Mouse (Mus musculus) regulatory T cell (primary cell): Measurements from ENCODE around the gene Kcne1.

Experiments
- in situ Hi-C: fragments of 300-600 bp; cut with MboI, MseI; formaldehyde crosslinking; loops from one replicate; pipeline ENCODE4 v1.15.1; 2025; ENCODE audit warnings: high pct_unique_total_duplicates

Kcne1 gene

DNA sequence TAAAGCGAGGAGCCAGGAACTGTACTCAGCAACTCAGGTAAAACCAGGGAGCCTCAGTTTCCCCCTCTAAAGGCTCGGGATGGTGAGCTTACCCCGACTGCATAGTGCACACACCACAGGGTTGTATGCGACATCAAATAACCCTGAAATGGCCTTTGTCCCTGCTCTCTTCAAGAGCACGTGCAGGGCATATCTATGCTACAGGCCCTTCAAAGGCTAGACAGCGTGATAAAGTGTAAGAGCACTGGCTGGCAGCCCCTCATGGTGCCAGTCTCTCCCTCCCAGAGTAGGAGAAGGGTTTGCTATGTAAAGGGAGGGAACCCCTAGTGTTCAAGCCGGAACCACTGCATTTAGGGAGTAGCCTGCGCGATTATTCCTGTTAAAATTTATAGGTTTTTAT lies 2.2 kb downstream of the Kcne1 start:
- in situ Hi-C loops, result no loop called here

DNA sequence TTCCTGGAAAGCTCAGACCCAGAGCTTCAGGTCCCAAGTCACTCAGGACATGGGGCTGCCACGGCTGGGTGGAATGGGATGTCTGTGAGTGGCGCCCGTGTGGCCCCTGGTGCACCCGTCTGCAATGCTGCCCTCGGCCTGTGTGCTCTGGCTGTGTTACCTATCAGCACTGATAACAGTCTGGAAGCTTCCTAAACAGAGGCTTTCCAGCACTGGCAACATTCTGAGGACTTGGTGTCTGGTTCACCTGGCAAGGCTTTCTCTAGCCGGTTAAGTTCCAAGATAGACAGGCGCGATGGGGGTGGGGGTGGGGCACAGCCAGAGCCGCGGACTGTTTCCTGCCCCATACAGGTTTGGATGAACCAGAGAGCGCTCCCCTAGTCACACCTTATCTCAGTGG lies 3.3 kb downstream of the Kcne1 start:
- in situ Hi-C loops, result no loop called here

DNA sequence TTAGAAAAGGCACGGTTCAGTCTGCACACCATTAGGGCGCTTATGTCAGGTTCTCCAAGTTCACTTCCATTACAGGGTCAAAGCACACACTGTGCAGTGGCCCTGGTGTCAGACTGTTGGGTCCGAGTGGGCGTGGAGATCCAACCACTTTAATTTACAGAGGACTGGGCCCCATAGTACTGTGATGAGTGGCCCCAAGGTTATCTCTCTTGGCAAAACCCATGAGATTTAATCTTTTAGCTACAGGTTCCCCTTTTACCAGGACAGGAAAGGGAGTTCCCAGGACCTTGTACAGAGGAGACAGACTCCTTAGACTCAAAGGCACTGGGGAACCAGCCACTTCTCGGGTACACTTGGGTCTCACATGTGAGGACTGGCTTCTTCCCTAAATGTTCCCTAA lies 3.9 kb downstream of the Kcne1 start:
- in situ Hi-C loops, result no loop called here

DNA sequence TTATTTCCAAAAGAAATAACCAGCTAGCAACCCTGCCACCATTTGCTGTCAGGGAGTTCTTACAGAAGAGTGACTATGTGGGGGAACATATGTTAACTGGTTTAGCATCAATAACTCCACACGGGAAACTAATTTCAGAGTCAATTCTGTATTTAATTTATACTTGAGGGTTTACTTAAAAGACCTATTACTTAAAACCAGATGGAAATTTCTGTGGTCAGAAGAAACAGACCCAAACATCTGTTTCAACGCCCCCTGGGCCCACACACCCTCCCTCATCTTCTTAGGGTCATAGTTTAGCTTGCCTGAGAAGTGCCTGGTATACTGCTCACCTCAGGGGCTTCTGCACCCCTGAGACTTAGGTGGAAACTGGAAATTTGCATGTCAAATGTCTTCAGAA lies 5.4 kb downstream of the Kcne1 start:
- in situ Hi-C loops, result no loop called here

DNA sequence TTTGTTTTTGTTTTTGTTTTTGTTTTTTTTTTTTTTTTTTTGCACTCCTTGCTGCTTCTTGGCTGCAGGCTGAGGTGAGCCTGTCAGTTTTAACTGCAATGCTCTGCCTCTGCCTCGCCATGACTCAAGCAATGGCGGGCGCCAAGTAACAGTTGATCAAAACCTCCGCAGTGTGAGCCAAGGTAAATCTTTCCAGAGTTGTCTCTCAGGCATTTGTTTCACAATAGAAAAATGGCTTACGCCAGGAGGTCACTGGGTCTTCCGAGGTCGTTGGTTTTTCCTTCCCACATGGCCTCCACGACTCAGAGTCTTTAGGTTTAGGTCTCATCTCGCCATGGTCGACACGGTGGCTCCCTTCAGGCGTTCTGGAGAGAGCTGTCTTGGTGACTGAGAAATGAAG lies 6.0 kb downstream of the Kcne1 start:
- in situ Hi-C loops, result no loop called here

DNA sequence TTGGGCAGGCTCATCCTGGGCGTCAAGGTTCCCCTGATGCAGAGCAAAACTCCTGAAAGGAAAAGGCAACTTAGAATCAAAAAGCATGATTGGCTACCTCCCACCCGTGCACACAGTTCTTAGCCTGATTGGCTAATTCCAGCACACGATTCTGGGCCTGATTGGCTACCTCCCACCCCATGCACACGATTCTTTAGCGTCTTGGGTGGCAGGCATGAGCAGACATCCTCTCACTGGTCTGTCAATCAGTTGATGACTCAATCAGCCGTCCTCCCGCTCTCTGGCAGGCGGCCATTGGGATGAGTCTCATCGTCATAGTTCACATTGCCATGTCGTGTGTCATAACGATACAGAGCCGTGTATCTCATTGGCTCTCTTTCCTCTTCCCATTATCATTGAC lies 10.3 kb downstream of the Kcne1 start:
- in situ Hi-C loops, result no loop called here

DNA sequence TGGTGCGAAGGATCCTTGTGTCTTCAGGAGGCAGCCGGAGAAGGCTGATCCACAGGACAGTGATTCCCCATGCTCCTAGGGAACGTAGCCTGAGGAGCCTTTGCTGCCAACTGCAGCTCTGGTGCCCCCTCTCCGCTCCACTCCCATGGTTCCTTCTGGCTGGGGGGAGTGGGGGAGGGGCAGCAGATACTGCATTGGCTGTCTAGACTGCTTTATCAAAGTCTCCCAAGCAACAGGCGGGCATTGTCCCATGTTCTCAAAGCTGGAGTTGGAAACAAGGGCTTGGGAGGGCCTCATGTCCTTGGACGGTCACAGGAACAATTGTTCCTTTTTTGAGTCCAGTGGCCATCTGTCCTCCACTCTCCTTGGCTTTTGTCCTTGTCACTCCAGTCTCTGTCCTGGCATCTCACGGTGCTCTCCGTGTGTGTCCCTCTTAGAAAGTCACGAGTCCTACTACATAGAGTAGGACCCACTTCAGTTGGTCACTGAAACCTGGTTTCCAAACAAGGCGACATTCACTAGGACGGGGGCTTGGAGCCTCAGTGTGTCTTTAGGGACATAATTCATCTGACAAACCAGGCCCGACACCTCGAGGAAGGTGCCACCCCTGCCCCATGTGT lies 12.9 kb downstream of the Kcne1 start:
- in situ Hi-C loops, result no loop called here

DNA sequence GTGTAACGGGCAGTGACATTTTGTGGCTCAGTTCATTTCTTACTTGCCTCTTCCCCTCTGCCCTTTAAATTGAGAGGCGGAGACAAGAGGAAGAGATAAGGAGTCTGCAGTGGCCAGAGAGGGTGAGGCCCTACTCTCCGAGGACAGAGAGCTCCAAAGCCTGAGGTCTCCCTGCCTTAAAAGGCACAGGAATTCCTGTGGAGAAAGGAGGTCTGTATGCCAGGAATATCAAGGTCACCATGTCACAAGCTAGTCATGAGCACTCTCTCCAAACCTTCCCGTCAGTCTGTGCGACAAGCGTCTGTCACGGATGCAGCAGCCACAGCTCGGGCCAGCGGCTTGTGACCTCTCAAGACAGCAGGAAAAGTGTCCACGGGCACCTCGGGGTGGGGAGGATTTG lies 14.1 kb downstream of the Kcne1 start:
- in situ Hi-C loops, result no loop called here

DNA sequence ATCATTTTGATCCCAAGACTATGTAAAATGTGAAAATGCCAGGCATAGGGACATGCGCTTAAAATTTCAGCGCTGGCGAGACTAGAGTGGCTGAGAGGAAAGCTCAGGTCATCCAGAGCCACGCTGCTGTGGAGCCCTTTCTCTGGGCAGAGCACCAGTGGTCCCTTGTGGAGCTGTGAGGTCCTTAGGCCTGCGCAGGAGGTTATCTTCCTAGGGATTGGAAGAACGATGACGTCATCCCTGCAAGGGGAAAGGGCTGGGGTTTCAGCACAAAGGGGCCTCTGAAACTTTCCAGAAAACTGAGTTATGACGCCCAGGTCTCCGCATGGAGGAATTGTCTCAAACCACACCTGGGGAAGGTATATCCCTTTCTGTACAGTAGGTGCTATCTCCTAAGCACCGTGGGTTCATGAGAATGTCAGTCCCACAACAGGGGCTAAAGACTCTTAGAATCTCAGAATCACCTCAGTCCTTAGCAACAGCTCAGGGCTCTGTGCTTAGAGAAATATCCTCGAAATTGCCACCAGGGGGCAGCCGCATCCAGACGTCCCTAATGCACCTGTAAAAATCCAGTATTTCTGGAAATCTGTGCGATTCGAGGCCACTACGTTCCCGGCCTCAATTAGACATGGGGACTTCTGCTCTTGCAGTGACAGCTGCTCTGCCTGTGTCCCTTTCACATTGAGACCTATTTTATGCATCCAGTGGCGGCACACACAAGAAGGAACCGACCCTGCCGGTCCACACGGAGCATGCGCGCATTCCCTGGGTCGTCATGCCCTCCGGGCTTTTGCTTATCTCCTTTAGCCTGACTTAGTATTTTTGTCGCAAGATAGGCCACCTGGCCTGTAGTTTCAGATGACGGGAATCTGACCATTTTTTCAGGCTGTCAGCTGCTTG lies 18.4 kb downstream of the Kcne1 start:
- in situ Hi-C loops, result no loop called here

DNA sequence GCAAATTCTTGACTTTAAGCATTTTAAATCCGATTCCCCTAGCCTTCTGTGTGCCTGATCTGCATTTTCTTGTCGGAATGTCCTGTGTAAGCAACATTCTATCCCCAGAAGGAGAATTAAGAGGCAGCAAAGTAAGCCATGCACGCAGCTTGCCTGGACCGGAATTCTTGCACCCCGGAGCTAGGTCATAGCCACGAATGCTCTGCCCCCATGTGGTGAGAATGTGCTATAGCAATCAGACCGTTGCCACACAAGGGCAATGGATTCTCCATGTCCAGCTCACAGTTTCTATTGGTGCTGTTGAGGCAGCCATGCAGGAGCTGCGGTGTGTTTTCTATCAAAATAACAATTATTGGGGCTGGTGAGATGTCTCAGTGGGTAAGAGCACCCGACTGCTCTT lies 23.0 kb downstream of the Kcne1 start:
- in situ Hi-C loops, result loop anchor here (10.0 kb wide), 1 partner anchor 119 kb away; no protein-coding TSS in a partner anchor

DNA sequence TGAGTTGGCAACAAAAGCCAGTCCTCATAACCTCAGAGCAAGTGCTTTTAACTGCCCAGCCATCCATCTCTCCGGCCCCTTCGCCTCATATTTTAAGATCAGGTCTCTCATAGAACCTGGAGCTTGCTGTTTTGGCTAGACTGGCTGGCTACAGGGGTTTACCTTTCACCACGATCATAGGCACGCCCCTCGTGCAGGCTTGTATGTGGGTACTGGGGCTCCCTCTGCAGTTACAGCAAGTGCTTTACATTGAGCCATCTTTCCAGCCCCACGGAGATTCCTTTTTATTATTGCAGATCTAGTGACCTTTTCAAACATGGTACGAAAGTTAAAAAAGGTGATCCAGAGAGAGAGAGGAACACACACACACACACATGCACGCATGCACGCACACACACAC lies 24.7 kb downstream of the Kcne1 start:
- in situ Hi-C loops, result loop anchor here (10.0 kb wide), 1 partner anchor 120 kb away; no protein-coding TSS in a partner anchor

DNA sequence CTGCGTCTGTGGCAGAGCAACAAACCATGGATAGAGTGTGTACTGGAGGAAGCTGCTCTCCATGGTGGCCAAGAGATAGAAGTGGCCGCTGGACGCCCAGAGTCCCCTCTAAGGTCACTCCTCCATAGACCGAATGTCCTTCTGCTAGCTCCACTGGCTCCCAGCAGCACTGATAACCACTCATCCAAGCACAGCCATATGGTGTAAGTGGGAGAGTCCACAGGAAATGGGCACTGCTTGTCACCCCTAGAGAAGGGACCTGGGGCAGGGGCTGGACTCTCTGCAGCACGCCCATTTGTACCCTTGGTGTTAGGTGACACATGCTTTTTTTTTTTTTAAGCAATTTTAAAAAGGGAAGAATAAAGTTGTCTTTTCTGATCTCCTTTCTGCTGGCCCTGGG lies 28.3 kb downstream of the Kcne1 start:
- in situ Hi-C loops, result loop anchor here (10.0 kb wide), 1 partner anchor 124 kb away; no protein-coding TSS in a partner anchor

DNA sequence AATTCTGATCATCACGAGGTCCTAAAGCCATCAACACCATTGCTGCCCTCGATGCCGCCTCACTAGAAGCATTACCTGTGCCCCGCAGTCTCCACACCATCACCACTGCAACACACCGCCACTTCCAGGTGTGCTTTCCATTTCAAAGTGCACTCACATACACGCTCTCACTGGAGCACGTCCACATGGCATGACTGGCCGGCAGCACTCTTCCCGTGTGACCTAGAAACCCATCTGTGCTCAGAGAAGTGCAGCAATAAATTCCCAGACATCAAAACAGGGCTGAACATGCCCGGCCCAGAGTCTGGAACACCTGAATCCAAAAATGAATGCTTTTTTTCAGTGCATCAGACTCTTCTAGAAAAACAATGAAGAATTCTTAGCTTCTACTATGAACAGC lies 31.4 kb downstream of the Kcne1 start:
- in situ Hi-C loops, result no loop called here

DNA sequence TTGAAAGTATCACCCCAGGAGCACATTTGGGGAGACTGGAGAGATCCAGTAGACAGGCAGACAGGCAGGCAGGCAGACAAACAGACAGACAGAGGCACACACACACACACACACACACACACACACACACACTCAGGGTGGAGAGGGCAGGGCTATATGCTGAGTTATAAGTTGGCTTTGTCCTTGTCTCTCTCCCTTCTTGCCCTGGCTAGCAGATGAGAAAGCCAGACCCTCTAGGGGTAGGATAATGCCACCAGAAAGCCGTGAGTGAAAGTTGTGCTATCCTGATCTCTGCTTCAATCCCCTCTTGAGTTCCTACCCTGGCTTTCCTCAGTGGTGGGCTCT lies 34.2 kb downstream of the Kcne1 start:
- in situ Hi-C loops, result no loop called here

DNA sequence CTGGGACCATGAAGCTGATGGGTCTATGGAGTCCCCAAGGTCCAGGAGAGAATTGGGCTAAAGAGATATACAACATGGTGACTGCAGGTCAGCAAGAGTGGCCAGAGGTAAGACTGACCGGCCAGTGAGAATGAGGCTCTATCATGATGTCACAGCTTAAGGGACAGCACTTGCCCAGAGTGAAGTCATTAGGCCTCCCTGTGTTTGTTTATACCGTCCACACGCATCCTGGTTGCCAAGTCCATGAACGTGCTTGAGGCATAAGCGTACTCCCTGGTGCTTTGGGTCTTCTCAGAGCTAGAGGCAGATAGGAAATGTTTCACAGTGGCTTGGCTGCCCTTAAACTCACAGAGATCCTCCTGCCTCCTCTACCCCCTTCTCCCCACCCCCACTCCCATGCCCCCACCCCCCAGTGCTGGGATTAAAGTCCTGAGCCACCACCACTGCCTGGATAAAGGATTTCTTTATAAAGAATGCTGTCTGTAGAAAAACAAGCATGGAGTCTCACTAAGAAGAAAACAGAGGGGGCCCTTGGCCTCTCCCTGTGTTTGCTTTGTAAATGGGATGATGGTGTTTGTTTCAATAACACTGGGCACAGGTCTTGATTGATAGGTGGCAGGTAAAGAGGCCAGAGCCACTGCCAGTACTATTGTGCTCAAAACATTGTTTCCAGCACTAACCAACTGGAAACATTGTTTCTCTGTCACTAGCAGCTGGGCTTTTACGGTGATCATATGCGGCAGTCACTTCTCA lies 34.8 kb downstream of the Kcne1 start:
- in situ Hi-C loops, result no loop called here

DNA sequence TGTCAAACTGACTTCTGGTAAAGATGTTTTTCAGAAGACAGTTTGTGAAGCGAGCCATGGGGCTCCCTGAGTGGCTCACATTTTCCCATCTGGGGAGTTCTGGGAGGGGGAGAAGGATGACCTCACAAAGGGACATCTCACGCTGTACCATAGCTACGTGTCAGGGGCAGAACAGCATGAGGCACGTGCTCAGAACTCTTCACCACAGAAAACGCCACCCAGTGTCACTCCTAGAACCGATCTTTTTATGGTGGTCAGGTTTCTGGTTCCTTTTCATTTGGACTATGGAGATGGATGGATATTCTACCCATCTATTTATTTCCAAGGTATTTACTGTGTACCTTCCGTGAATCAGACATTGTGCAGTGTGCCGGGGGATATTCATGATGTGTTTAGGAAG lies 37.9 kb downstream of the Kcne1 start, which contains the start of gene Fam243:
TSS of gene Fam243 (minus strand) at position 101 of the 400 bp plus-strand sequence.
- in situ Hi-C loops, result no loop called here

DNA sequence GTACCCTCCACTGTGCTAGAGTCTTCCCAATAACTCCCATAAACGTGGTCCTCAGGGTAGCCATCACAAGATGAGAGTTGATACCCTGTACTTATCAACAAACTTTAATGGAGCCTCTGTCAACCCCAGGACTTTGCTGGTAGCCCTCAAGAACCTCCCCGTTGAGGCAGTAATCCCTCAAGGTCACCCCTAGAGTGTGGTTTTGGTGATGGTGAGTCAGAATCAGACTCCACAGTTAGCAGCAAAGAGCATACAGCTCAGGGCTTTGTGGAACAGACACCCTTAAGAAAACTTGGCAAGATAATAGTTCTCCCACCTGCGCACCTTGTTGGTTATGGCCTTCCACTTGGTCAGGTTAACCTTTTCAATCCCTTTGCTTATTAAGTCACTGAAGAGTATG lies 38.9 kb downstream of the Kcne1 start:
- in situ Hi-C loops, result no loop called here

DNA sequence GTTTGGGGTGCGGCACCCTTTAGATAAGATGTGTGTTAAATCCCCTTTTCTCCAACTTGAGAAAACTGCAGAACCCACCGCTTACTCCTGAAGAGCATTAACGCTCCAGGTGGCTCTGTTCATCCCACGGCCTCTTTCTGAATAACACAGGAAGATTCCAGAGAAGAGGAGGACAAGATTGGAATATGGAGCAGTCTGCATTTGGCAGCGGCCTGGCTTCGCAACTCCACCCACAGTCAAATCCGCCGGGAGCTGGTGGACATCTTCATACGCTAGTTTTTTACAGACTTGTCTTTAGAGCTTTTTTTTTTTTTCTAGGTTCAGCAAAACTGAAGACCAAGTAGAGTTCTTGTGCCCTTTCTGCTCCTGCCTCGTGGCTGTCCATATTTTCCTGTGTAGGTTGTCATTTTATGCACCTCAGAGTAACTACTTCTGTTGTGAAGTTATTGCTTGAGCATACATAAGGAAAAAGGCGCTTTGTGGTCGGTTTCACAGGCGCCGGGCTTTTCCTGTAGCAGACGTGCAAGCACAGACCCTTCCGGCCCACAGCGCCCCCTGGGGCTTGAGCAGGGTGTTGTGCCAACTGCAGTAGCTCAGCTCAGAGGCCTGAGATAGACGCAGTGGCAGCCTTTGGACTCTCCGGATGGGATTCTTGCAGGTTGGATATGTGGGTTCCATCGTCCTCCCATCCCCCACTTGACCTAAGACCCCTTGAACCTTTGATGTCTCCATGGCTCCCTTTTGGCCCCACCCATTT lies 39.7 kb downstream of the Kcne1 start:
- in situ Hi-C loops, result no loop called here

DNA sequence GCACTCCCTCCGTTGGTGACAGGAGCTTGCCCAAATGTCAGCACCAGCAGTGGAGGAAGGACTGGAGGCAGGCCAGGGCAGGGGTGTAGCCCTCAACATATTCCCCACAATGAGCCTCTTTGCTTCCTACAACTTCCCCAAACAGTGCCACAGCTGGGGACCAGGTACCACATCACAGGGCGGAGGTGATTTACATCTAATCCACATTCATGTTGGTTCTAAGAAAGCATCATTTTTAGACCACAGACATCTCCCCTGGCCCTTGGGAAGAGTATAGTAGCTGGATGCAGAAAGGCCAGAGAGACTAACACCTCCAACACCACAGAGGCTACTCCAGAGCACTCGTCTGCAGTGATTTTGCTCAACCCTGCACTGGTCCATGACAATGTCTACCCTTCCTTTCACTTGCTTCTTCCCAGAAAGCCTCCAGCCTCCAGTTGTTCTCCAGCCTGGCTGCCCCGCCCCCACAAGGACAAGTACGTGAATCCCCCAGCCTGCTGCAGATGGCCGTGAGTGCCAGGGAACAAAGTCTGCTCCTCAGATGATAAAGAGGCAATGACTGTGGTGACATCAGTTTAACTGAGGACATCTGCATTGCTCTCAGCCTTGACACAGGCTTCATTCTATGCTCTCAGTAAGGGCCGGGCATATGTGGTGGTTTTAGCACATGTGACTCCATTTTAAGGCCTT lies 43.1 kb downstream of the Kcne1 start:
- in situ Hi-C loops, result no loop called here

DNA sequence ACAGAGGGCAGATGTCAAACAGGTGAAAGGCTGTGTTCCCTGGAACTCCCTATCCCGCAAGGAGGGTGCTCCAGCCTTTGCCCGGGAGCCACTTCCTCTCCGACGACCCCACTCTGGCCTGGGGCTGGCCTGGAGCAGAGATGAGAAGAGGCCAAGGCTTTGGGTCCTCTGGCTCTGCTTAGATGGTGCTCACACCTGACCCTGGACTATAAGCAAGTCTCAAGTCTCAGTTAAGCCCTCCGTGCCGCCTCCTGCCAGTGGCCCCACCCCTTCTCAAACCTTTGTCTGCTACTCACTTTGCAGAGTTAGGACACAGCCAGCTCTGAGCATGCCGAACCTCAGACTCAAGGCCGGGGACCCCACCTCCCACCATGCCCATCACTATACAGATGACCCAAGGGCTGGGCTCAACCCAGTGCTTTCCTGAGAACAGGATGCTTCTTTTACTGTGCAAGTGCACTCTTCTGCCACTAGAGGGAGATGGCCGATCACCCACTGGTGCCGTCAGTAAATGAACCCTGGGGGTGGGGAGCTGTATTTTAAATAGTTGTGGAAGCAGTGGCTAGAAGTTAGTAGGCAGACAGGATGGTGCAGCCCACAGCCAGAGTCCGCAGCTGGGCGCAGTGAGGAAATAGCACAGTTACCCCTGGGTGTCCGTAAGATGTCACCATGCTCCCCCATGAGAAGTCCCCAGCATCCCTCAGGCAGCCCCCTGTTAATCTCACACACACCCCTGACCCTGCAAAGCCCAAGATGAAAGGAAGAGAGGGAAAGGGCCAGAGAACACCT lies 45.1 kb downstream of the Kcne1 start:
- in situ Hi-C loops, result no loop called here
